29 mouse cellular contexts compared by ENCODE assay signal in genomic region chr15:82368146-82368545, GRCm38 (mm10). TPM values are rescaled to one million over a fixed set of nuclear protein-coding genes. Genes with fewer than 3 reads are reported as not detected.
DNase-seq lines count a peak whose midpoint lies in the region; ATAC-seq and TF ChIP-seq lines count a peak whose summit lies in the region.
"Had no signal": no experiment of that assay in that cellular context is flagged by ENCODE, and none has a peak within 500 bp of the region (broad histone marks: within the 10 kb centered on the region; RNA-seq: fewer than 3 reads in every experiment).

No protein-coding gene starts in this region.

- H3K9me3 ChIP-seq in heart, embryonic 13.5 days: no peaks in the 10 kb centered on the region
- H3K9me3 ChIP-seq in kidney, embryonic 14.5 days (ENCODE audit: control insufficient read depth, low read length): no peaks in the 10 kb centered on the region
- H3K9me3 ChIP-seq in liver, postnatal 0 days (ENCODE audit: low read length): no peaks in the 10 kb centered on the region
- no peaks in the 10 kb centered on the region for H3K9me3 ChIP-seq in intestine, embryonic 16.5 days (ENCODE audit: control insufficient read depth, low read length)
- H3K9me3 ChIP-seq: forebrain, embryonic 10.5 days; forebrain, embryonic 13.5 days; G1E; heart, embryonic 15.5 days had no signal

- H3K4me3 ChIP-seq in heart, embryonic 13.5 days: no peak overlapping the region
- no peak overlapping the region for H3K4me3 ChIP-seq in kidney, embryonic 14.5 days (ENCODE audit: low read length)
- H3K4me3 ChIP-seq in liver, postnatal 0 days (ENCODE audit: low read depth, low read length): no peak overlapping the region
- no peak overlapping the region for H3K4me3 ChIP-seq in intestine, embryonic 16.5 days (ENCODE audit: low read length)
- H3K4me3 ChIP-seq: forebrain, embryonic 10.5 days; forebrain, embryonic 13.5 days; heart, embryonic 15.5 days had no signal

- 79% methylated on average over 4 of the region's 4 CpGs for WGBS in heart, embryonic 13.5 days
- 90% methylated on average over 4 of the region's 4 CpGs for WGBS in kidney, embryonic 14.5 days
- WGBS in liver, postnatal 0 days (ENCODE audit: insufficient replicate concordance): 80% methylated on average over 4 of the region's 4 CpGs
- WGBS in intestine, embryonic 16.5 days: 91% methylated on average over 4 of the region's 4 CpGs

- H3K27me3 ChIP-seq in heart, embryonic 13.5 days (replicated peaks): no peaks in the 10 kb centered on the region
- no peaks in the 10 kb centered on the region for H3K27me3 ChIP-seq in kidney, embryonic 14.5 days (ENCODE audit: control insufficient read depth, insufficient read depth, low read length)
- no peaks in the 10 kb centered on the region for H3K27me3 ChIP-seq in liver, postnatal 0 days (ENCODE audit: insufficient read depth, low read length)
- no peaks in the 10 kb centered on the region for H3K27me3 ChIP-seq in intestine, embryonic 16.5 days (replicated peaks; ENCODE audit: control insufficient read depth, insufficient read depth, low read length)
- H3K27me3 ChIP-seq: forebrain, embryonic 13.5 days; heart, embryonic 15.5 days; Patski had no signal

- H3K4me1 ChIP-seq in heart, embryonic 13.5 days: peaks cover 7% of the 10 kb centered on the region; the same call in 1 of the 2 replicates
- H3K4me1 ChIP-seq in kidney, embryonic 14.5 days (ENCODE audit: control insufficient read depth, insufficient read depth, low read length): no peaks in the 10 kb centered on the region
- no peaks in the 10 kb centered on the region for H3K4me1 ChIP-seq in liver, postnatal 0 days (ENCODE audit: insufficient read depth)
- no peaks in the 10 kb centered on the region for H3K4me1 ChIP-seq in intestine, embryonic 16.5 days (ENCODE audit: control insufficient read depth, insufficient read depth, low read length)
- H3K4me1 ChIP-seq: forebrain, embryonic 10.5 days; forebrain, embryonic 13.5 days had no signal

- no peak for ATAC-seq in heart, embryonic 13.5 days (ENCODE audit: extremely low read depth, insufficient number of reproducible peaks, low FRiP score, low TSS enrichment)
- ATAC-seq in kidney, embryonic 14.5 days (ENCODE audit: low FRiP score, low TSS enrichment): no peak
- ATAC-seq in liver, postnatal 0 days: no peak
- ATAC-seq in intestine, embryonic 16.5 days: no peak
- ATAC-seq: forebrain, embryonic 13.5 days; forebrain, embryonic 16.5 days; hindbrain, postnatal 0 days; Patski had no signal

- H3K9ac ChIP-seq in heart, embryonic 13.5 days: no peak overlapping the region
- H3K9ac ChIP-seq in kidney, embryonic 14.5 days (ENCODE audit: low read depth, low read length): no peak overlapping the region
- H3K9ac ChIP-seq in liver, postnatal 0 days (replicated peaks): no peak overlapping the region
- no peak overlapping the region for H3K9ac ChIP-seq in intestine, embryonic 16.5 days (ENCODE audit: low read depth, low read length)
- H3K9ac ChIP-seq: forebrain, embryonic 13.5 days; heart, embryonic 15.5 days; hindbrain, embryonic 14.5 days had no signal

- intact Hi-C loops in heart, postnatal 10 days (cut with DNase I): no loop called here

- no peak overlapping the region for H3K4me2 ChIP-seq in heart, embryonic 13.5 days
- no peak overlapping the region for H3K4me2 ChIP-seq in kidney, embryonic 14.5 days (replicated peaks; ENCODE audit: low read depth, low read length)
- no peak overlapping the region for H3K4me2 ChIP-seq in liver, postnatal 0 days (ENCODE audit: low read depth, low read length)
- no peak overlapping the region for H3K4me2 ChIP-seq in intestine, embryonic 16.5 days (ENCODE audit: low read depth, low read length)
- H3K4me2 ChIP-seq: forebrain, embryonic 13.5 days; heart, embryonic 11.5 days; heart, embryonic 15.5 days; hindbrain, embryonic 14.5 days had no signal

- TF ChIP-seq CTCF in liver, postnatal 0 days (IDR thresholded peaks at IDR 0.05; ENCODE audit: low read depth): no peak

- TF ChIP-seq EP300 in liver, postnatal 0 days (IDR thresholded peaks at IDR 0.05; ENCODE audit: low read depth): no peak

- peak overlapping the region; percentile 45 for H3K27ac ChIP-seq in heart, embryonic 13.5 days (replicated peaks)
- H3K27ac ChIP-seq in kidney, embryonic 14.5 days (ENCODE audit: low read depth, low read length): no peak overlapping the region
- H3K27ac ChIP-seq in liver, postnatal 0 days (ENCODE audit: low read depth): peak overlapping the region; percentile 57; the same call in 1 of the 2 replicates
- H3K27ac ChIP-seq in intestine, embryonic 16.5 days (ENCODE audit: low read length): no peak overlapping the region
- H3K27ac ChIP-seq: forebrain, embryonic 10.5 days; forebrain, embryonic 13.5 days; heart, embryonic 15.5 days; hindbrain, embryonic 14.5 days; hindbrain, postnatal 0 days had no signal

- 0 out of 2 replicates have a peak, but pooled peaks cover 5% of the 10 kb centered on the region for H3K36me3 ChIP-seq in heart, embryonic 13.5 days
- H3K36me3 ChIP-seq in kidney, embryonic 14.5 days (ENCODE audit: control insufficient read depth, insufficient read depth, low read length): no peaks in the 10 kb centered on the region
- H3K36me3 ChIP-seq in liver, postnatal 0 days (replicated peaks; ENCODE audit: insufficient read depth, low read length): no peaks in the 10 kb centered on the region
- H3K36me3 ChIP-seq in intestine, embryonic 16.5 days (ENCODE audit: control insufficient read depth, insufficient read depth, low read length): no peaks in the 10 kb centered on the region
- H3K36me3 ChIP-seq: forebrain, embryonic 10.5 days; G1E had no signal

- DNase-seq in heart, postnatal 10 days: no peak
- DNase-seq in kidney, adult 18-20 months: peak; percentile 0
- no peak for DNase-seq in liver, postnatal 0 days
- no peak for DNase-seq in liver
- DNase-seq: adrenal gland, postnatal 10 days; adrenal gland, postnatal 36 days; B cell, adult 2 months; cerebellum, adult 18-20 months; cerebellum, adult 9-10 months; cerebellum, postnatal 14 days; gastrocnemius, postnatal 10 days; gastrocnemius, postnatal 36 days had no signal

RNA-seq across cellular contexts. Expression of gene Cyp2d22, which starts 11.9 kb away (rescaled TPM):
- 9.0 and 12.4 TPM in 2 replicates for polyA plus RNA-seq in heart, embryonic 13.5 days (2015; fragmentation: Nextera tagmentation; extraction: Ambion mirVana)
- 10 to 100 TPM; 17.7 to 30.5 TPM for total RNA-seq in heart, postnatal 10 days (2021)
- 7.0 and 8.2 TPM in 2 replicates for polyA plus RNA-seq in kidney, embryonic 14.5 days (2014; fragmentation: Nextera tagmentation; extraction: Ambion mirVana)
- polyA plus RNA-seq in liver, postnatal 0 days (2015; fragmentation: Nextera tagmentation; extraction: Ambion mirVana): 42.0 and 44.9 TPM in 2 replicates
- 14.1 and 14.9 TPM in 2 replicates for polyA plus RNA-seq in intestine, embryonic 16.5 days (2015; fragmentation: Nextera tagmentation; extraction: Ambion mirVana)
- polyA plus RNA-seq: G1E had no signal

RNA-seq across cellular contexts. Expression of gene Ndufa6, which starts 14.0 kb away (rescaled TPM):
- 473 and 541 TPM in 2 replicates for polyA plus RNA-seq in heart, embryonic 13.5 days (2015; fragmentation: Nextera tagmentation; extraction: Ambion mirVana)
- total RNA-seq in heart, postnatal 10 days (2021): 100 to 1,000 TPM; 525 to 549 TPM
- polyA plus RNA-seq in kidney, embryonic 14.5 days (2014; fragmentation: Nextera tagmentation; extraction: Ambion mirVana): 396 and 553 TPM in 2 replicates
- 642 and 691 TPM in 2 replicates for polyA plus RNA-seq in liver, postnatal 0 days (2015; fragmentation: Nextera tagmentation; extraction: Ambion mirVana)
- 561 and 588 TPM in 2 replicates for polyA plus RNA-seq in intestine, embryonic 16.5 days (2015; fragmentation: Nextera tagmentation; extraction: Ambion mirVana)

RNA-seq across cellular contexts. Expression of gene Cyp2d11, which starts 25.7 kb away (rescaled TPM):
- polyA plus RNA-seq in heart, embryonic 13.5 days (2015; fragmentation: Nextera tagmentation; extraction: Ambion mirVana): not detected in 2 replicates
- total RNA-seq in heart, postnatal 10 days (2021): not detected
- polyA plus RNA-seq in kidney, embryonic 14.5 days (2014; fragmentation: Nextera tagmentation; extraction: Ambion mirVana): not detected in 2 replicates
- polyA plus RNA-seq in liver, postnatal 0 days (2015; fragmentation: Nextera tagmentation; extraction: Ambion mirVana): 0.20 and 0.25 TPM in 2 replicates
- polyA plus RNA-seq in intestine, embryonic 16.5 days (2015; fragmentation: Nextera tagmentation; extraction: Ambion mirVana): not detected in 2 replicates
- total RNA-seq: adrenal gland, postnatal 36 days; CH12.LX; G1E; gastrocnemius, postnatal 10 days; gastrocnemius, postnatal 36 days; granulocyte monocyte progenitor cell, adult 5-6 weeks; hindbrain, postnatal 0 days had no signal
- polyA plus RNA-seq: embryonic facial prominence, embryonic 11.5 days; embryonic facial prominence, embryonic 14.5 days; forebrain, embryonic 10.5 days; forebrain, embryonic 13.5 days; forebrain, embryonic 16.5 days; G1E; heart, embryonic 11.5 days; heart, embryonic 15.5 days; hindbrain, embryonic 11.5 days; hindbrain, embryonic 14.5 days; hindbrain, postnatal 0 days; Patski had no signal

RNA-seq across cellular contexts. Expression of gene Smdt1, which starts 29.4 kb away (rescaled TPM):
- polyA plus RNA-seq in heart, embryonic 13.5 days (2015; fragmentation: Nextera tagmentation; extraction: Ambion mirVana): 334 and 366 TPM in 2 replicates
- total RNA-seq in heart, postnatal 10 days (2021): 100 to 1,000 TPM; 195 to 202 TPM
- 276 and 306 TPM in 2 replicates for polyA plus RNA-seq in kidney, embryonic 14.5 days (2014; fragmentation: Nextera tagmentation; extraction: Ambion mirVana)
- 145 and 151 TPM in 2 replicates for polyA plus RNA-seq in liver, postnatal 0 days (2015; fragmentation: Nextera tagmentation; extraction: Ambion mirVana)
- polyA plus RNA-seq in intestine, embryonic 16.5 days (2015; fragmentation: Nextera tagmentation; extraction: Ambion mirVana): 332 and 340 TPM in 2 replicates

RNA-seq across cellular contexts. Expression of gene Pheta2, which starts 29.4 kb away (rescaled TPM):
- 9.2 TPM in 2 replicates for polyA plus RNA-seq in heart, embryonic 13.5 days (2015; fragmentation: Nextera tagmentation; extraction: Ambion mirVana)
- total RNA-seq in heart, postnatal 10 days (2021): 1 to 10 TPM; 2.8 to 3.2 TPM
- polyA plus RNA-seq in kidney, embryonic 14.5 days (2014; fragmentation: Nextera tagmentation; extraction: Ambion mirVana): 4.7 and 8.9 TPM in 2 replicates
- 16.1 and 17.5 TPM in 2 replicates for polyA plus RNA-seq in liver, postnatal 0 days (2015; fragmentation: Nextera tagmentation; extraction: Ambion mirVana)
- 11.6 and 13.2 TPM in 2 replicates for polyA plus RNA-seq in intestine, embryonic 16.5 days (2015; fragmentation: Nextera tagmentation; extraction: Ambion mirVana)

Comparison
In these comparisons a context has a peak if more than half of its experiments do, and no peak if none do; other contexts are left out.
1. H3K27ac ChIP-seq: peak in heart, embryonic 13.5 days (single experiment) and liver, postnatal 0 days (single experiment); none in kidney, embryonic 14.5 days (single experiment) and intestine, embryonic 16.5 days (single experiment).